Mouse (Mus musculus) limb, embryonic 15.5 days (tissue): Measurements from ENCODE around the gene Ppil6. TPM values are rescaled to one million over a fixed set of nuclear protein-coding genes. Genes with fewer than 3 reads are reported as not detected.

Experiments used
- ATAC-seq: fragments of 200-750 bp; cut with Nextera tagmentation; 2 replicates; pipeline ENCODE4 v1.8.0; 2017; ENCODE audit warnings: low read depth, moderate TSS enrichment; ENCODE audit not compliant: insufficient number of reproducible peaks, low FRiP score, low TSS enrichment
- H3K27ac ChIP-seq: fragments of 300-500 bp; sonication (generic); 2 replicates; pipeline ENCODE4 v1.5.1; 2015; ENCODE audit warnings: moderate library complexity, mild to moderate bottlenecking, inconsistent platforms
- H3K27me3 ChIP-seq: fragments of 300-500 bp; sonication (generic); 2 replicates; pipeline ENCODE4 v1.6.1; 2015; ENCODE audit warnings: inconsistent platforms
- H3K36me3 ChIP-seq: fragments of 300-500 bp; sonication (generic); 2 replicates; pipeline ENCODE4 v1.6.1; 2015; ENCODE audit warnings: inconsistent platforms
- H3K4me1 ChIP-seq: fragments of 300-500 bp; sonication (generic); 2 replicates; pipeline ENCODE4 v1.6.1; 2015; ENCODE audit warnings: inconsistent platforms
- H3K4me2 ChIP-seq: fragments of 300-500 bp; sonication (generic); 2 replicates; pipeline ENCODE4 v1.6.1; 2015; ENCODE audit warnings: mild to moderate bottlenecking, inconsistent platforms
- H3K4me3 ChIP-seq: fragments of 300-500 bp; sonication (generic); 2 replicates; pipeline ENCODE4 v1.5.1; 2015; ENCODE audit warnings: mild to moderate bottlenecking, inconsistent platforms
- H3K9ac ChIP-seq: fragments of 300-500 bp; sonication (generic); 2 replicates; pipeline ENCODE4 v1.6.1; 2015; ENCODE audit warnings: inconsistent platforms
- H3K9me3 ChIP-seq: fragments of 300-500 bp; sonication (generic); 2 replicates; pipeline ENCODE4 v1.6.1; 2016; ENCODE audit warnings: inconsistent platforms
- WGBS: fragments of 180-500 bp; shearing (Covaris S2); methylation state at CpG from one replicate; pipeline ENCODE4 v1.1.7; 2015; 5-methylcytosine and 5-hydroxymethylcytosine counted together
- polyA plus RNA-seq: library from polyadenylated mRNA; unstranded; fragments of >200 nt; fragmentation: Nextera tagmentation; extraction: Ambion mirVana; gene quantifications from 2 replicates; pipeline ENCODE4 v1.2.1, GENCODE M21; 2015

The Ppil6 gene
- polyA plus RNA-seq, 1 experiment from 2014 or later: 0.18 TPM

DNA sequence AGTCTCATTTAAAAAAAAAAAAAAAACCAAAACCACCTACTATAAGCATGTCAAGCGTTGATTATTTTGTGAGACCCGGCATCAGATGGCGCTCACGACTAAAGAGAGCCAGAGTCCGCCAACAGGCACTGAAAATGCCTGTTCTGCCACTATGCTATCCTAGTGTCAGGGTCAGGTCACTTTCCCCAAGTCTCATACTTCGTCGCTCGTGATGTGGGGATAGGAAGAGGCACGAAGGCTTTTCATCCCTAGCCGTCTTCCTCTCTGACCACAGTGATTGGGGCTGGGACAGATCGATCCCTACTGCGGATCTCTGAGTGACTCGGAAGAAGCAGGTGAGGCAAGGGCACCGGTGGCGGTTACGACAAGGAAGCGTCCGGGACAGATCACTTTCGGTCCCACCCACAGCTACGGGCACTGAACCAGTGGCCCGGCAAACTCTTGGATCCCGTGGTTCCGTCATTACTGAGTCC, 28.3 kb downstream of the Ppil6 start:
- peak overlapping the region; percentile 98 for H3K27ac ChIP-seq
- H3K27me3 ChIP-seq: no peaks in the 10 kb centered on the region
- H3K9ac ChIP-seq: peak overlapping the region; percentile 92
- peak; percentile 71 for ATAC-seq
- WGBS: under 1% methylated on average over 23 of the region's 23 CpGs
- H3K9me3 ChIP-seq: no peaks in the 10 kb centered on the region
- peaks cover 18% of the 10 kb centered on the region; the same call in 1 of the 2 replicates for H3K4me1 ChIP-seq
- peak overlapping the region; percentile 91 for H3K4me3 ChIP-seq
- H3K36me3 ChIP-seq: peaks cover 5% of the 10 kb centered on the region; the same call in 1 of the 2 replicates
- H3K4me2 ChIP-seq: peak overlapping the region; percentile 85

DNA sequence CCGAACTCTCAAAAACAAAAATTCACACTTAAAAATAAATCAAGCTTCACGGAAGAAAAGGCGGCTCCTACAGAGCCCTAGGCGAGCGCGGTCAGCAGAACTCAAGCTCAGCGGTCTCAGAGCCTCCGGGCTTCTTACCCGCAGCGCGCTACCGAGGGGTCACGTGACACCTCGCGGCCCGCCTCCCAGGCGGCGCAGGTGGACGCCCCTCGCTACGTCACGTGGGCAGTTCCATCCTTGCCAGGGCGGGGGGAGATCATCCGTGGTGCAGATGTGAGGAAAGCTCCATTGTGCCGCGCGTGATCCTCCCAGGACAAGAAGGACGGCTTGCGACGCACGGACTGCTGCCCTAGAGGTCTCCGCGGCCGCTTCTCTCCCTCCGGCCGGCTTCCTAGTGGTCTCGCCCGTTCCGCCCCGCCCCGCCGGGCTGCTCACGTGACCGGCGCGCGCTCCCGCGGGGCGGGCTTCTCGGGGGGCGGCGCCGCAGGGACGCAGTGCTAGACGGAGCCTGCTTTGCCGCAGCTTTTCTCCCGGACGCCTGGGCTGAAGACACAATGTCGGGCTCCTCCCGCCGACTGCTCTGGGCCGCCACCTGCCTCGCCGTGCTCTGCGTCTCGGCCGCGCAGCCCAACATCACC, 28.9 kb downstream of the Ppil6 start, which contains the start of gene Cd164:
Cd164 (plus strand) TSS at position 434 of the 638 bp plus-strand sequence.
- peak within 1 kb of the TSS; percentile 98 for H3K27ac ChIP-seq
- ATAC-seq: peak; percentile 92
- H3K4me2 ChIP-seq: peak within 1 kb of the TSS; percentile 85
- peaks cover 8% of the 10 kb centered on the region; the same call in 1 of the 2 replicates for H3K36me3 ChIP-seq
- peak within 1 kb of the TSS; percentile 92 for H3K9ac ChIP-seq
- no peaks in the 10 kb centered on the region for H3K9me3 ChIP-seq
- H3K4me3 ChIP-seq: peak within 1 kb of the TSS; percentile 91
- H3K4me1 ChIP-seq: peaks cover 18% of the 10 kb centered on the region; the same call in 1 of the 2 replicates
- H3K27me3 ChIP-seq: no peaks in the 10 kb centered on the region
- WGBS: under 1% methylated on average over 68 of the region's 69 CpGs

DNA sequence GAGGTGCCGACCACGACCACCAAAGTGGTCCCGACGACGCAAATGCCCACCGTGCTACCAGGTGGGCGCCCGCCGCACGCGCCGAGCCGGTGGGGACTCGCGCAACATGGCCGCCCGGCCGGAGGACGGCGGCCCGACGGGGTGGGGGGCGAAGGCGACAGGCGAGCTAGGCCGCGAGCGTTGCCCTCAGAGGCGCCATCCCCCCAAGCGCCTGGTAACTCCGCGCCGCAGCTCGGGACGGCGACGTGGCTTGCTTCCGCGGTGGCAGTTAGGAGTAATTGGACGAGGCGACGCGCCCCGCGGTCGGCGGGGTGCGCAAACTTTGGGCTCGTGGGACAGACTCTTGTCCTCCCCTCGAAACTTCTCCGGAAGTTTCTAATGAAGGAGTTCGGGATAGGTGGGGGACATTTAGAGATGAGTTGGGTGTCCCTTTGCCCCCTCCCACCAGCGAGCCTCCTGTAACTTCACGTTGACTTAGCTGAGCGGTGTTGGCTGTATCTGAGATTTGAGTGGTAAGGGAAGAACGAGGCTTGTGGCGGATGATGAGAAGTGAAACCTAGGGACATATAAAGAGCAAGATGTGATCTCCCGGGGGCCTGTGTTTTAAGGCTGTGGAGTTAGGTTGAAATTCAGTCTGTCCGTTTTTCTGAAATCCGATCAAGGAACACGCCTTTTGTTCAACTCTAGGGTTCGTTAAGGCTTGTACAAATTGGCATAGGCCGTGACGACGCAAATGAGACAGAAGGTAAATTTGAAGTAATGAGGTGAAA, 29.6 kb downstream of the Ppil6 start:
- Histone ChIP-seq H3K36me3 (peaks cover 8% of the 10 kb centered on the region), H3K27me3 (no peaks in the 10 kb centered on the region), H3K4me1 (peaks cover 18% of the 10 kb centered on the region; the same call in 1 of the 2 replicates), H3K27ac (peak overlapping the region; percentile 98), H3K9me3 (no peaks in the 10 kb centered on the region), H3K4me3 (peak overlapping the region; percentile 91), H3K4me2 (peak overlapping the region; percentile 85), H3K9ac (peak overlapping the region; percentile 92)
- under 1% methylated on average over 65 of the region's 65 CpGs for WGBS
- peak; percentile 25 for ATAC-seq

DNA sequence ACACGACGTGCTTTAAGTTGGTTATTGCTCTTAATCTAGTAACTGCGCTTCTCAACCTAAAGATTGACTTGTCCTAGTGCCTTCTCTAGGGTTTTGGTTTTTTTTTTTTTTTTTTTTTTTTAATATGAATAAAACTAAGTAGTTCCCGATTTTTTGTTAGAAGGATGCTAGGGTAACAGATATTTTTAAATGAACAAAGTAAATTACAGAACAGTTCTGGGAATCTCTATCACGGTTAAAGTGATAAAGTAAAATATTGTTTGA, 30.1 kb downstream of the Ppil6 start:
- H3K9ac ChIP-seq: peak overlapping the region; percentile 92
- WGBS: 2% methylated on average over 5 of the region's 5 CpGs
- H3K27me3 ChIP-seq: no peaks in the 10 kb centered on the region
- peak overlapping the region; percentile 85 for H3K4me2 ChIP-seq
- H3K9me3 ChIP-seq: no peaks in the 10 kb centered on the region
- peak overlapping the region; percentile 91 for H3K4me3 ChIP-seq
- peaks cover 18% of the 10 kb centered on the region; the same call in 1 of the 2 replicates for H3K4me1 ChIP-seq
- peaks cover 8% of the 10 kb centered on the region for H3K36me3 ChIP-seq
- no peak overlapping the region for H3K27ac ChIP-seq
- ATAC-seq: no peak

DNA sequence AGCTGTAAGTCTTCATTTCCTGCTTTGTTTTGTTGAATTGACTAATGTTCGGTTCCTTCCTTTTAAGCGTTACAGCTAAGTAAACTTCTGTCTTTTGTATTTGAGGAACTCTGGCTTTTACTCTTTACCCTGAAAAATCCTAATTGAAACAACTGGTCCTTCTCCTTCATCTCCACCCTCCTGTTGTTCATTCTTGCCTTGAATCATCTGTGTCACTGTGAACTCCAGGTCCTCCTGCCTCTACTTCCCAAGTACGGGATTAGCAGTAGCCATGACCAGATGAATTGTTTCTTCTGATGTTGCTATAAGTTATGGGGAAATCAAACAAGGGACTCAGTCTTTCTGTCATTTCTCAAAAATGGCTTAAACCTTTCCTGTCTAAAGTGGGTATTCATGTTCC, 33.1 kb downstream of the Ppil6 start:
- Histone ChIP-seq H3K36me3 (peaks cover 12% of the 10 kb centered on the region), H3K9ac (no peak overlapping the region), H3K27me3 (no peaks in the 10 kb centered on the region), H3K4me1 (peaks cover 18% of the 10 kb centered on the region; the same call in 1 of the 2 replicates), H3K4me3 (no peak overlapping the region), H3K4me2 (no peak overlapping the region), H3K9me3 (no peaks in the 10 kb centered on the region), H3K27ac (no peak overlapping the region)
- no peak for ATAC-seq
- whole genome bisulfite sequencing: 83% methylated on average over 3 of the region's 3 CpGs

DNA sequence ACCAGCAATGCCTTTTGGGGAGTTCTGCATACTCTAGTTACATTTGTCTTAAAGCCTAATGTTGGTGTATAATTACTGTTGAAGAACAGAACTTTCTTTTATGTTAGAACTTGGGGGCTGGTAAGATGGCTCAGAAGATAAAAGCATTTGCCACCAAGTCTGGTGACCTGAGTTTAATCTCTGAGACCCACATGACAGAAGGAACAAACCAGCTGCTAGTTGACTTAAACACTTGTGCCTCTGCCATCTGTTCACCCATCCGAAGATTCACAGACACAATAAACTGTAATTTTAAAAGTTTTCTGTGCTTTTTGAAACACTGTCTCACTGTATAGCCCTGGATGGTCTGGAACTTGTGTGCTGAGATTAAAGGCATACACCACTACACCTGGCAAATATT, 35.5 kb downstream of the Ppil6 start:
- Histone ChIP-seq H3K9me3 (no peaks in the 10 kb centered on the region), H3K36me3 (peaks cover 32% of the 10 kb centered on the region), H3K4me3 (no peak overlapping the region), H3K27me3 (no peaks in the 10 kb centered on the region), H3K9ac (no peak overlapping the region), H3K4me2 (no peak overlapping the region), H3K27ac (no peak overlapping the region), H3K4me1 (peaks cover 16% of the 10 kb centered on the region; the same call in 1 of the 2 replicates)
- WGBS: 76% methylated on average over 1 of the region's 1 CpGs
- no peak for ATAC-seq

DNA sequence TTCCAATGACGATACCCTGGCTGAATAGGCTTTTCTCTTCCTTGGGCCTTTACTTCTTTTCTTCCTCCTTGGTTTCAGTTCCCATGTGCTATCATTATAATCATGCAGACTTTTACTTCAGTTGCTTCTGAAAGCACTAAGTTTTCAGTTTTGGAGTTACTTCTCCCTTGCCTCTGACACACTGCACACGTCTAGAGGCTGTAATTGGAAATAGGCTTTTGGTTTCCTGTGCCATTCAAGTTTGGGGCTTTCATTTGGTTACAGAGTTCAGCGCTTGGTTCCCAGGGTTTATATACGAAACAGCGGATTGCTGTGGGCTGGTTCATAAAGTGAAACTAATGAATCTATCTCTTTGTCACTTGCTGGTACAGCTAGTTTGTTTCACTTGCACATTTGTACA, 39.7 kb downstream of the Ppil6 start:
- H3K4me1 ChIP-seq: no peaks in the 10 kb centered on the region
- no peak overlapping the region for H3K4me3 ChIP-seq
- H3K27me3 ChIP-seq: no peaks in the 10 kb centered on the region
- no peak for ATAC-seq
- no peak overlapping the region for H3K9ac ChIP-seq
- no peaks in the 10 kb centered on the region for H3K9me3 ChIP-seq
- H3K4me2 ChIP-seq: no peak overlapping the region
- H3K36me3 ChIP-seq: peaks cover 55% of the 10 kb centered on the region
- no peak overlapping the region for H3K27ac ChIP-seq
- 83% methylated on average over 5 of the region's 5 CpGs for WGBS

DNA sequence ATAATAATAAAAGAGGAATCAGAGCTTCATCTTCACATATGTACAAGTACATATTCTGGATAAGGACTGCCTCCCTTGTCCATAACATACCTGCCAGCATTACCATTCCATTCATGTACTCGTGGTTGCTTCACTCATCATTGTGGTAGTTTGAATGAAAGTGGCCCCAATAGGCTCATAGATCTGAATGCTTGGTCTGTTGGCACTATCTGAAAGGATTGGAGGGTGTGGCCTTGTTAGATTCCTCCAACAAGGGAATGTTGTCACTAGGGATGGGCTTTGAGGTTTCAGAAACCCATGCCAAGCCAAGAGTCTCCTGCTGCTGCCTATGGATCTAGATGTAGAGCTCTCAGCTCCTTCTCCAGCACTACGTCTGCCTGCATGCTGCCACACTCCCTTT, 45.8 kb downstream of the Ppil6 start:
- ATAC-seq: no peak
- Histone ChIP-seq H3K27me3 (no peaks in the 10 kb centered on the region), H3K27ac (no peak overlapping the region), H3K9me3 (no peaks in the 10 kb centered on the region), H3K4me1 (no peaks in the 10 kb centered on the region), H3K9ac (no peak overlapping the region), H3K4me3 (no peak overlapping the region), H3K36me3 (peaks cover 61% of the 10 kb centered on the region), H3K4me2 (no peak overlapping the region)
- WGBS: 83% methylated on average over 2 of the region's 2 CpGs

DNA sequence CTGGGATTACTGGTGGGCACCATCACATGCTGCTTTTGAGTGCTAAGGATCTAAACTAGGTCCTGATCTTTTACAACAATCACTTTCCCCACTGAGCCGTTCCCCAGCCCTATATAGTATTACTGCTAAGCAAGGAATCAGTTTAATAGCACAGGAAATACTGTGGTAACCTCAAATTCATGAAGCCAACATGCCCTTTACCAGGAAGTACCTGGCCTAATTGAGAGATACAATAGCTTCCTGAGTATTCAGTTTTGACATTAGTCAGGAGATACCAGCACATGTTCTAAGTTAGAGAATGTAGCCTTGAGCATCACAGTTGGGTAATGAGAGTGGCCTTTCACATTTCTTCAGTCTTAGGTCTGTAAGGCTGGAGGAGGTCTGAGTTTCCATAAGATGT, 46.5 kb downstream of the Ppil6 start:
- H3K27me3 ChIP-seq: no peaks in the 10 kb centered on the region
- H3K9me3 ChIP-seq: no peaks in the 10 kb centered on the region
- H3K4me3 ChIP-seq: no peak overlapping the region
- WGBS: 84% methylated on average over 1 of the region's 1 CpGs
- H3K27ac ChIP-seq: no peak overlapping the region
- H3K9ac ChIP-seq: no peak overlapping the region
- peaks cover 58% of the 10 kb centered on the region for H3K36me3 ChIP-seq
- H3K4me2 ChIP-seq: no peak overlapping the region
- no peaks in the 10 kb centered on the region for H3K4me1 ChIP-seq
- ATAC-seq: no peak

DNA sequence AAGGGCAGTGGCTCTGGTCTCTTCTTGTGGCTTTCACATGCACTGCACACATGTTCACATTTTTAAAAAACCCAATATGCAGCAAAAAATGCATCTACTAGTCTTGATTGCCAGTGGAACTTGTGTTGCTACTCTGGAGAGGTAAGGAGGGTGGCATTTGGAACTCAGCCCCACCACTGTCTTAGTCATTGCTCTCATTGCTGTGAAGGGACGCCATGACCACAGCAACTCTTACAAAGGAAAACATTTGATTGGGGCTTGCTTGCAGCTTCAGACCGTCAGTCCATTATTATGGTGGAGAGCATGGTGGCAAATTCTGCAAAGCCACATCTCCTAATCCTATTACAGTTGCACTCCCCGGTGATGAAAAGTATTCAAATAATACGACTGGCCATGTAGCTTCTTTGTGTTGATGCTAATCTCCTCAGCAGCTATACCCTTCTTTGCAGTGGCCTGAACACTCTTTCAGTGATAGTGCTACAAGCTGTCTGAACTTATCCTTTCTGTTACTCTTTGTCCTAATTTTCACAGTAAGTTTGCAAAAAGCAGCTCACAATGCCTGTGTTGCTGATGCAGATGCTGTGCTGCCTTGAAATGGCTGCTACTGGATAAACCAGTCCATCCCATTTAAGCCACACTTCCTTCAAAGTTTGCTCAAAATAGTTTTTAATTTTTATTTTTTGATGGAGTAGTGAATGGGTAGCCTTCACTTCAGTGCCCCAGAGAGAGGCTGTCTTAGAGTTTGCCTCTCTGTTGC, 47.2 kb downstream of the Ppil6 start:
- no peaks in the 10 kb centered on the region for H3K9me3 ChIP-seq
- no peak overlapping the region for H3K9ac ChIP-seq
- no peaks in the 10 kb centered on the region for H3K4me1 ChIP-seq
- 93% methylated on average over 4 of the region's 4 CpGs for WGBS
- no peak overlapping the region for H3K4me3 ChIP-seq
- no peak overlapping the region for H3K27ac ChIP-seq
- no peaks in the 10 kb centered on the region for H3K27me3 ChIP-seq
- no peak for ATAC-seq
- H3K4me2 ChIP-seq: no peak overlapping the region
- H3K36me3 ChIP-seq: peaks cover 57% of the 10 kb centered on the region

DNA sequence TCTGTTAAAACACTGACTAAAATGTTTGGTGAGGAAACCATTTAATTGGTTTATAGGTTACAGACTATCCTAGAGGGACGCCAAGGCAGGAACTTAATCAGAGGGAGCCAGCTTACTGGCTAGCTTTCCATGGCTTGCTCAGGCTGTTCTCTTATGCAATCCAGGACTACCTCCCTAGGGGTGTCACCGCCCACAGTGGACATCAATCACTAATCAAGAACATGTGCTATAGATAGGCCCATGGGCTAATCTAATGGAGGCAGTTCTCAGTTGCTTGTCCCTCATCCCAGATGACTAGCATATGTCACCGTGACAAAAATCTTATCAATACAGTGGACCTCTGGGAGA, 47.7 kb downstream of the Ppil6 start:
- Histone ChIP-seq H3K4me3 (no peak overlapping the region), H3K27me3 (no peaks in the 10 kb centered on the region), H3K4me1 (no peaks in the 10 kb centered on the region), H3K9me3 (no peaks in the 10 kb centered on the region), H3K27ac (no peak overlapping the region), H3K9ac (no peak overlapping the region), H3K4me2 (no peak overlapping the region), H3K36me3 (peaks cover 51% of the 10 kb centered on the region)
- no peak for ATAC-seq
- WGBS: 85% methylated on average over 3 of the region's 3 CpGs

DNA sequence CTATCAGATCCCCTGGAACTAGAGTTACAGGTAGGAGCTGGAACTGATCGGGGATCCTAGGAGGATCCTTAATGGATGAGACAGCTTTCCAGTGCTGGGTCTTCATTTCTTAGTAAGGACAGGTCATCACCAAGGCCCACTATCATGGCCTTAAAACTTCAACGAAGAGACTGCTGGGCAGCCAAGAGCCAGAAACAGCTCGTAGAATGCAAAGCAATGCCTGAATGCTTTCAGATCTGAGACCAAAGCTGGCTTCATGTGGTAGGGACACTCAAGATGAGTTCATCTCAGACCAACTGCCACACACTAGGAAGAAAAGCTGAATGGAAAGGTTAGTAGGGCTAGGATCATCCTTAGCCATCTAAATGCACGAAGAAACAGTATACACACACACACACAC, 48.7 kb downstream of the Ppil6 start:
- ATAC-seq: no peak
- Histone ChIP-seq H3K9me3 (no peaks in the 10 kb centered on the region), H3K9ac (no peak overlapping the region), H3K4me1 (no peaks in the 10 kb centered on the region), H3K4me2 (no peak overlapping the region), H3K4me3 (no peak overlapping the region), H3K27ac (no peak overlapping the region), H3K36me3 (peaks cover 41% of the 10 kb centered on the region), H3K27me3 (no peaks in the 10 kb centered on the region)
- WGBS: 89% methylated on average over 4 of the region's 4 CpGs
